Mouse (Mus musculus): Measurements from ENCODE around the gene Mak. TPM values are rescaled to one million over a fixed set of nuclear protein-coding genes. Genes with fewer than 3 reads are reported as not detected.

Mak gene
- 0.01 TPM in 1 of 2 replicates, not detected in the other for polyA plus RNA-seq (2012; rRNA removed)

GRCm38 (mm10) chr13:41079421-41079780, at the start of gene Mak:
Mak (minus strand) TSS chr13:41079706.
- WGBS = under 1% methylated on average over 40 of the region's 40 CpGs

GRCm38 (mm10) chr13:41129061-41129460, 49.6 kb upstream of the Mak start:
- DNase-seq (ENCODE audit: low read depth, low spot score) = no peak
- 82% methylated on average over 8 of the region's 8 CpGs for WGBS

More at GRCm38 (mm10) chr13:41079421-41079780, at the start of gene Mak:
- peak; percentile 56 for DNase-seq (ENCODE audit: low read depth, low spot score)

- 77% methylated on average over 8 of the region's 8 CpGs for WGBS
- DNase-seq (ENCODE audit: low read depth, low spot score) = no peak
Observed at GRCm38 (mm10) chr13:41128326-41128725, 48.8 kb upstream of the Mak start.

- WGBS = 91% methylated on average over 6 of the region's 6 CpGs
- DNase-seq (ENCODE audit: low read depth, low spot score) = no peak
Observed at GRCm38 (mm10) chr13:41123666-41124225, 44.2 kb upstream of the Mak start.

GRCm38 (mm10) chr13:41119152-41119945, 39.8 kb upstream of the Mak start:
- no peak for DNase-seq (ENCODE audit: low read depth, low spot score)
- 23% methylated on average over 9 of the region's 9 CpGs for WGBS

- DNase-seq (ENCODE audit: low read depth, low spot score) = no peak
- WGBS = 19% methylated on average over 14 of the region's 14 CpGs
Observed at GRCm38 (mm10) chr13:41113940-41114339, 34.4 kb upstream of the Mak start, which contains the start of gene Sycp2l. Sycp2l (plus strand) TSS chr13:41114307.

GRCm38 (mm10) chr13:41110935-41111334, 31.4 kb upstream of the Mak start, which contains the start of gene Gcm2:
Gcm2 (minus strand) TSS chr13:41111035.
- DNase-seq (ENCODE audit: low read depth, low spot score) = no peak
- WGBS = 67% methylated on average over 3 of the region's 3 CpGs

GRCm38 (mm10) chr13:41105541-41105940, 26.0 kb upstream of the Mak start:
- DNase-seq (ENCODE audit: low read depth, low spot score) = no peak
- WGBS = 92% methylated on average over 13 of the region's 13 CpGs

- 37% methylated on average over 12 of the region's 12 CpGs for WGBS
- DNase-seq (ENCODE audit: low read depth, low spot score) = no peak
Observed at GRCm38 (mm10) chr13:41103841-41104525, 24.5 kb upstream of the Mak start.

- WGBS = 94% methylated on average over 2 of the region's 2 CpGs
- no peak for DNase-seq (ENCODE audit: low read depth, low spot score)
Observed at GRCm38 (mm10) chr13:41100031-41100430, 20.5 kb upstream of the Mak start.

- 80% methylated on average over 15 of the region's 15 CpGs for WGBS
- no peak for DNase-seq (ENCODE audit: low read depth, low spot score)
Observed at GRCm38 (mm10) chr13:41098325-41098724, 18.8 kb upstream of the Mak start.

- WGBS = 46% methylated on average over 16 of the region's 16 CpGs
Observed at GRCm38 (mm10) chr13:41097324-41098058, 18.0 kb upstream of the Mak start.

GRCm38 (mm10) chr13:41094160-41094559, 14.7 kb upstream of the Mak start:
- DNase-seq (ENCODE audit: low read depth, low spot score) = no peak
- 76% methylated on average over 10 of the region's 10 CpGs for WGBS

More at GRCm38 (mm10) chr13:41097324-41098058, 18.0 kb upstream of the Mak start:
- DNase-seq (ENCODE audit: low read depth, low spot score) = no peak

GRCm38 (mm10) chr13:41091271-41091670, 11.8 kb upstream of the Mak start:
- WGBS = 32% methylated on average over 10 of the region's 10 CpGs

GRCm38 (mm10) chr13:41088746-41089145, 9.2 kb upstream of the Mak start:
- no peak for DNase-seq (ENCODE audit: low read depth, low spot score)

More at GRCm38 (mm10) chr13:41091271-41091670, 11.8 kb upstream of the Mak start:
- no peak for DNase-seq (ENCODE audit: low read depth, low spot score)

GRCm38 (mm10) chr13:41085140-41085539, 5.6 kb upstream of the Mak start:
- DNase-seq (ENCODE audit: low read depth, low spot score) = no peak
- 14% methylated on average over 2 of the region's 2 CpGs for WGBS

- no peak for DNase-seq (ENCODE audit: low read depth, low spot score)
- 71% methylated on average over 3 of the region's 3 CpGs for WGBS
Observed at GRCm38 (mm10) chr13:41084521-41084920, 5.0 kb upstream of the Mak start.

GRCm38 (mm10) chr13:41080700-41081099, 1.2 kb upstream of the Mak start:
- WGBS = 90% methylated on average over 6 of the region's 6 CpGs

GRCm38 (mm10) chr13:41079859-41080258, 353 bp upstream of the Mak start:
- WGBS = 45% methylated on average over 5 of the region's 5 CpGs

More at GRCm38 (mm10) chr13:41080700-41081099, 1.2 kb upstream of the Mak start:
- no peak for DNase-seq (ENCODE audit: low read depth, low spot score)

More at GRCm38 (mm10) chr13:41079859-41080258, 353 bp upstream of the Mak start:
- no peak for DNase-seq (ENCODE audit: low read depth, low spot score)

Measured in large intestine, adult 2 months (tissue).